13 mouse cellular contexts compared by ENCODE assay signal in genomic region chr6:54943753-54944152, GRCm38 (mm10). TPM values are rescaled to one million over a fixed set of nuclear protein-coding genes. Genes with fewer than 3 reads are reported as not detected.
DNase-seq lines count a peak whose midpoint lies in the region; ATAC-seq and TF ChIP-seq lines count a peak whose summit lies in the region.
"Had no signal": no experiment of that assay in that cellular context is flagged by ENCODE, and none has a peak within 500 bp of the region (broad histone marks: within the 10 kb centered on the region; RNA-seq: fewer than 3 reads in every experiment).

No protein-coding gene starts in this region.

- no peak overlapping the region for H3K4me2 ChIP-seq in forebrain, embryonic 14.5 days (ENCODE audit: low read length)
- no peak overlapping the region for H3K4me2 ChIP-seq in forebrain, postnatal 0 days (ENCODE audit: low read depth)
- peak overlapping the region; percentile 8; the same call in 1 of the 2 replicates for H3K4me2 ChIP-seq in lung, embryonic 16.5 days (ENCODE audit: low read depth, low read length)
- peak overlapping the region; percentile 18 for H3K4me2 ChIP-seq in hindbrain, embryonic 13.5 days
- peak overlapping the region; percentile 11; the same call in 1 of the 2 replicates for H3K4me2 ChIP-seq in neural tube, embryonic 14.5 days (ENCODE audit: low read depth, low read length)

- H3K4me1 ChIP-seq in forebrain, embryonic 14.5 days (ENCODE audit: control insufficient read depth, insufficient read depth, low read length): no peaks in the 10 kb centered on the region
- H3K4me1 ChIP-seq in forebrain, postnatal 0 days (ENCODE audit: insufficient read depth): no peaks in the 10 kb centered on the region
- peaks cover 9% of the 10 kb centered on the region for H3K4me1 ChIP-seq in lung, embryonic 16.5 days (replicated peaks; ENCODE audit: control insufficient read depth, insufficient read depth, low read length)
- H3K4me1 ChIP-seq in lung, adult 2 months (ENCODE audit: control insufficient read depth, insufficient read depth, low read length): peaks cover 27% of the 10 kb centered on the region
- peaks cover 5% of the 10 kb centered on the region for H3K4me1 ChIP-seq in hindbrain, embryonic 13.5 days (replicated peaks)
- H3K4me1 ChIP-seq in neural tube, embryonic 14.5 days (ENCODE audit: control insufficient read depth, insufficient read depth, low read length): no peaks in the 10 kb centered on the region

- no peak overlapping the region for H3K27ac ChIP-seq in forebrain, embryonic 14.5 days (ENCODE audit: low read depth, low read length)
- no peak overlapping the region for H3K27ac ChIP-seq in forebrain, postnatal 0 days (ENCODE audit: low read depth, low read length)
- no peak overlapping the region for H3K27ac ChIP-seq in lung, embryonic 16.5 days (ENCODE audit: low read length)
- H3K27ac ChIP-seq in hindbrain, embryonic 13.5 days: no peak overlapping the region
- H3K27ac ChIP-seq in neural tube, embryonic 14.5 days (ENCODE audit: low read depth, low read length): no peak overlapping the region
- H3K27ac ChIP-seq: heart, adult 2 months; liver, embryonic 14.5 days had no signal

- no peak overlapping the region for H3K4me3 ChIP-seq in forebrain, embryonic 14.5 days (ENCODE audit: low read depth, low read length)
- H3K4me3 ChIP-seq in forebrain, postnatal 0 days (ENCODE audit: low read depth, low read length): no peak overlapping the region
- H3K4me3 ChIP-seq in lung, embryonic 16.5 days (ENCODE audit: low read length): no peak overlapping the region
- no peak overlapping the region for H3K4me3 ChIP-seq in lung, adult 2 months (replicated peaks; ENCODE audit: extremely low read depth, low read depth, low read length)
- 0 out of 2 replicates have a peak overlapping the region, but pooled peaks have one; percentile 5 for H3K4me3 ChIP-seq in hindbrain, embryonic 13.5 days
- H3K4me3 ChIP-seq in neural tube, embryonic 14.5 days (ENCODE audit: low read depth, low read length): no peak overlapping the region
- H3K4me3 ChIP-seq: heart, adult 2 months had no signal

- H3K9me3 ChIP-seq in forebrain, embryonic 14.5 days (replicated peaks; ENCODE audit: control insufficient read depth, low read length): no peaks in the 10 kb centered on the region
- H3K9me3 ChIP-seq in forebrain, postnatal 0 days (ENCODE audit: low read length): no peaks in the 10 kb centered on the region
- H3K9me3 ChIP-seq in lung, embryonic 16.5 days (ENCODE audit: control insufficient read depth, low read length): no peaks in the 10 kb centered on the region
- no peaks in the 10 kb centered on the region for H3K9me3 ChIP-seq in hindbrain, embryonic 13.5 days
- H3K9me3 ChIP-seq in neural tube, embryonic 14.5 days (ENCODE audit: control insufficient read depth, low read length): no peaks in the 10 kb centered on the region

- DNase-seq in forebrain, embryonic 14.5 days (ENCODE audit: low spot score): peak; percentile 10
- DNase-seq in forebrain, postnatal 0 days: no peak
- DNase-seq in lung, adult 2 months: no peak
- no peak for DNase-seq in spleen, postnatal 36 days (ENCODE audit: low spot score in 2 of 2)
- DNase-seq in urinary bladder, postnatal 4 days (ENCODE audit: low spot score in 2 of 2): no peak
- DNase-seq: B cell, adult 2 months; heart, adult 2 months; kidney, adult 9 months; thymus, postnatal 36 days had no signal

- no peak overlapping the region for H3K9ac ChIP-seq in forebrain, embryonic 14.5 days (ENCODE audit: low read length)
- H3K9ac ChIP-seq in forebrain, postnatal 0 days: no peak overlapping the region
- H3K9ac ChIP-seq in lung, embryonic 16.5 days (ENCODE audit: low read length): no peak overlapping the region
- no peak overlapping the region; the same call in 1 of the 2 replicates for H3K9ac ChIP-seq in hindbrain, embryonic 13.5 days
- H3K9ac ChIP-seq in neural tube, embryonic 14.5 days (replicated peaks; ENCODE audit: low read depth, low read length): no peak overlapping the region
- H3K9ac ChIP-seq: liver, embryonic 14.5 days had no signal

- TF ChIP-seq CTCF in forebrain, postnatal 0 days (IDR thresholded peaks at IDR 0.05; ENCODE audit: low read depth): no peak
- no peak for TF ChIP-seq CTCF in lung, adult 2 months (IDR thresholded peaks at IDR 0.05; ENCODE audit: insufficient read depth, low read length)

- peaks cover 6% of the 10 kb centered on the region; the same call in 1 of the 2 replicates for H3K27me3 ChIP-seq in forebrain, embryonic 14.5 days (replicated peaks; ENCODE audit: control insufficient read depth, insufficient read depth, low read length)
- H3K27me3 ChIP-seq in forebrain, postnatal 0 days (ENCODE audit: insufficient read depth, low read length): no peaks in the 10 kb centered on the region; the same call in 1 of the 2 replicates
- H3K27me3 ChIP-seq in lung, embryonic 16.5 days (ENCODE audit: control insufficient read depth, insufficient read depth, low read depth, low read length): no peaks in the 10 kb centered on the region; the same call in 1 of the 2 replicates
- peaks cover 31% of the 10 kb centered on the region for H3K27me3 ChIP-seq in hindbrain, embryonic 13.5 days
- H3K27me3 ChIP-seq in neural tube, embryonic 14.5 days (ENCODE audit: control insufficient read depth, insufficient read depth, low read length): peaks cover 2% of the 10 kb centered on the region; the same call in 1 of the 2 replicates

- no peak for ATAC-seq in forebrain, embryonic 14.5 days
- no peak for ATAC-seq in forebrain, postnatal 0 days
- ATAC-seq in lung, embryonic 16.5 days (ENCODE audit: low read depth): no peak
- no peak for ATAC-seq in hindbrain, embryonic 13.5 days (ENCODE audit: low FRiP score)
- no peak for ATAC-seq in neural tube, embryonic 14.5 days (ENCODE audit: low read depth)

- no peak for TF ChIP-seq POLR2A in lung, adult 2 months (IDR thresholded peaks at IDR 0.05; ENCODE audit: borderline replicate concordance, extremely low read depth, low read depth, low read length)

- 63% methylated on average over 24 of the region's 24 CpGs for WGBS in forebrain, embryonic 14.5 days
- 62% methylated on average over 24 of the region's 24 CpGs for WGBS in forebrain, postnatal 0 days
- WGBS in lung, embryonic 16.5 days: 44% methylated on average over 24 of the region's 24 CpGs
- 59% methylated on average over 24 of the region's 24 CpGs for WGBS in lung, adult 2 months
- WGBS in hindbrain, embryonic 13.5 days: 48% methylated on average over 24 of the region's 24 CpGs
- WGBS in neural tube, embryonic 14.5 days: 54% methylated on average over 24 of the region's 24 CpGs

- H3K36me3 ChIP-seq in forebrain, embryonic 14.5 days (ENCODE audit: control insufficient read depth, insufficient read depth, low read length): no peaks in the 10 kb centered on the region
- no peaks in the 10 kb centered on the region for H3K36me3 ChIP-seq in forebrain, postnatal 0 days (ENCODE audit: insufficient read depth)
- no peaks in the 10 kb centered on the region for H3K36me3 ChIP-seq in lung, embryonic 16.5 days (ENCODE audit: control insufficient read depth, insufficient read depth, low read length)
- H3K36me3 ChIP-seq in hindbrain, embryonic 13.5 days: no peaks in the 10 kb centered on the region
- no peaks in the 10 kb centered on the region for H3K36me3 ChIP-seq in neural tube, embryonic 14.5 days (ENCODE audit: control insufficient read depth, insufficient read depth, low read length)

RNA-seq across cellular contexts. Expression of gene Nod1, which starts 28.7 kb away (rescaled TPM):
- polyA plus RNA-seq in forebrain, embryonic 14.5 days (2014; fragmentation: Nextera tagmentation; extraction: Ambion mirVana): 1.5 and 1.8 TPM in 2 replicates
- total RNA-seq in forebrain, postnatal 0 days (2014; rRNA removed): 1.8 and 2.3 TPM in 2 replicates
- polyA plus RNA-seq in forebrain, postnatal 0 days (2015; fragmentation: Nextera tagmentation; extraction: Ambion mirVana): 1.5 and 2.0 TPM in 2 replicates
- 9.5 and 9.9 TPM in 2 replicates for polyA plus RNA-seq in lung, embryonic 16.5 days (2015; fragmentation: Nextera tagmentation; extraction: Ambion mirVana)
- 66.0 and 85.2 TPM in 2 replicates for polyA plus RNA-seq in lung, adult 2 months (2012; rRNA removed)
- polyA plus RNA-seq in hindbrain, embryonic 13.5 days (2015; fragmentation: Nextera tagmentation; extraction: Ambion mirVana): 2.4 TPM in 2 replicates
- 1.7 and 3.7 TPM in 2 replicates for polyA plus RNA-seq in neural tube, embryonic 14.5 days (2014; fragmentation: Nextera tagmentation; extraction: Ambion mirVana)

RNA-seq across cellular contexts. Expression of gene Ggct, which starts 49.0 kb away (rescaled TPM):
- 14.9 and 15.3 TPM in 2 replicates for polyA plus RNA-seq in forebrain, embryonic 14.5 days (2014; fragmentation: Nextera tagmentation; extraction: Ambion mirVana)
- total RNA-seq in forebrain, postnatal 0 days (2014; rRNA removed): 2.8 and 3.7 TPM in 2 replicates
- polyA plus RNA-seq in forebrain, postnatal 0 days (2015; fragmentation: Nextera tagmentation; extraction: Ambion mirVana): 22.2 and 26.6 TPM in 2 replicates
- polyA plus RNA-seq in lung, embryonic 16.5 days (2015; fragmentation: Nextera tagmentation; extraction: Ambion mirVana): 5.9 and 6.1 TPM in 2 replicates
- 1.4 and 2.4 TPM in 2 replicates for polyA plus RNA-seq in lung, adult 2 months (2012; rRNA removed)
- 14.8 and 15.3 TPM in 2 replicates for polyA plus RNA-seq in hindbrain, embryonic 13.5 days (2015; fragmentation: Nextera tagmentation; extraction: Ambion mirVana)
- 19.0 and 19.8 TPM in 2 replicates for polyA plus RNA-seq in neural tube, embryonic 14.5 days (2014; fragmentation: Nextera tagmentation; extraction: Ambion mirVana)

Comparison
In these comparisons a context has a peak if more than half of its experiments do, and no peak if none do; other contexts are left out.
1. H3K4me2 ChIP-seq: peak in lung, embryonic 16.5 days (single experiment), hindbrain, embryonic 13.5 days (single experiment) and neural tube, embryonic 14.5 days (single experiment); none in forebrain, embryonic 14.5 days (single experiment) and forebrain, postnatal 0 days (single experiment).